Mouse (Mus musculus): ENCODE results near the gene Guca2b.

- no peak for TF ChIP-seq MEF2A (IDR thresholded peaks at IDR 0.05; ENCODE audit: borderline replicate concordance, low read depth, low read length)
- TF ChIP-seq CTCF (conservative IDR thresholded peaks at IDR 0.05 in 1 of 2, IDR thresholded peaks at IDR 0.05 in 1 of 2; ENCODE audit: low read depth in 2 of 2, low read length in 2 of 2) = peak in 1 of 2 experiments; percentile 8; a peak in 1 of 4 replicates
- TF ChIP-seq TBP (conservative IDR thresholded peaks at IDR 0.05; ENCODE audit: low read depth, low read length) = no peak
- TF ChIP-seq MAX (IDR thresholded peaks at IDR 0.05; ENCODE audit: low read length) = no peak
- TF ChIP-seq CHD1 (IDR thresholded peaks at IDR 0.05; ENCODE audit: low read depth, low read length) = no peak
- no peak for TF ChIP-seq JUN (IDR thresholded peaks at IDR 0.05; ENCODE audit: insufficient read depth, low read depth, low read length)
- no peak for TF ChIP-seq SMC3 (IDR thresholded peaks at IDR 0.05; ENCODE audit: low read depth, low read length)
- TF ChIP-seq ZC3H11A (IDR thresholded peaks at IDR 0.05; ENCODE audit: low read depth, low read length) = no peak
- TF ChIP-seq TCF12 (IDR thresholded peaks at IDR 0.05; ENCODE audit: low read depth, low read length) = no peak
- TF ChIP-seq MYC (IDR thresholded peaks at IDR 0.05; ENCODE audit: low read depth, low read length) = no peak
- no peak for TF ChIP-seq POLR2A (IDR thresholded peaks at IDR 0.05; ENCODE audit: low read depth, low read length)
- TF ChIP-seq UBTF (IDR thresholded peaks at IDR 0.05; ENCODE audit: low read depth, low read length) = no peak
- no peak for TF ChIP-seq NELFE (IDR thresholded peaks at IDR 0.05; ENCODE audit: low read depth, low read length)
These were observed 23.7 kb downstream of the Guca2b start for GRCm38 (mm10) chr4:119634908-119635660.

Data from CH12.LX (cell line).